Mouse (Mus musculus) liver, embryonic 13.5 days (tissue): ENCODE results near the gene Stox2. TPM values are rescaled to one million over a fixed set of nuclear protein-coding genes. Genes with fewer than 3 reads are reported as not detected.

ENCODE experiments used
- ATAC-seq: fragments of 200-750 bp; cut with Nextera tagmentation; 2 replicates; pipeline ENCODE4 v1.8.0; 2017; ENCODE audit warnings: low read depth, mild to moderate bottlenecking, moderate number of reproducible peaks, moderate library complexity
- DNase-seq: peaks from one replicate; pipeline ENCODE4 v3.0.0; 2022
- H3K27ac ChIP-seq: fragments of 300-500 bp; sonication (generic); 2 replicates; pipeline ENCODE4 v1.5.1; 2015; ENCODE audit warnings: moderate library complexity, mild to moderate bottlenecking, inconsistent platforms
- H3K27me3 ChIP-seq: fragments of 300-500 bp; sonication (generic); 2 replicates; pipeline ENCODE4 v1.6.1; 2015; ENCODE audit warnings: mild to moderate bottlenecking, inconsistent platforms
- H3K36me3 ChIP-seq: fragments of 300-500 bp; sonication (generic); 2 replicates; pipeline ENCODE4 v1.6.1; 2015; ENCODE audit warnings: mild to moderate bottlenecking, inconsistent platforms
- H3K4me1 ChIP-seq: fragments of 300-500 bp; sonication (generic); replicated peaks from 2 replicates; pipeline ENCODE4 v1.6.1; 2015; ENCODE audit warnings: inconsistent platforms
- H3K4me2 ChIP-seq: fragments of 300-500 bp; sonication (generic); 2 replicates; pipeline ENCODE4 v1.6.1; 2015; ENCODE audit warnings: inconsistent platforms, mild to moderate bottlenecking, moderate library complexity
- H3K4me3 ChIP-seq: fragments of 300-500 bp; sonication (generic); replicated peaks from 2 replicates; pipeline ENCODE4 v1.5.1; 2015; ENCODE audit warnings: mild to moderate bottlenecking, inconsistent platforms
- H3K9ac ChIP-seq: fragments of 300-500 bp; sonication (generic); 2 replicates; pipeline ENCODE4 v1.6.1; 2015; ENCODE audit warnings: mild to moderate bottlenecking, inconsistent platforms
- H3K9me3 ChIP-seq: fragments of 300-500 bp; sonication (generic); replicated peaks from 2 replicates; pipeline ENCODE4 v1.6.1; 2016; ENCODE audit warnings: inconsistent platforms
- WGBS: fragments of 180-500 bp; shearing (Covaris S2); methylation state at CpG from one replicate; pipeline ENCODE4 v1.1.7; 2015; ENCODE audit not compliant: insufficient replicate concordance; 5-methylcytosine and 5-hydroxymethylcytosine counted together
- polyA plus RNA-seq: library from polyadenylated mRNA; unstranded; fragments of >200 nt; fragmentation: Nextera tagmentation; extraction: Ambion mirVana; gene quantifications from 2 replicates; pipeline ENCODE4 v1.2.1, GENCODE M21; 2015

The Stox2 gene
- polyA plus RNA-seq, 1 experiment from 2014 or later: 0.46 TPM

DNA sequence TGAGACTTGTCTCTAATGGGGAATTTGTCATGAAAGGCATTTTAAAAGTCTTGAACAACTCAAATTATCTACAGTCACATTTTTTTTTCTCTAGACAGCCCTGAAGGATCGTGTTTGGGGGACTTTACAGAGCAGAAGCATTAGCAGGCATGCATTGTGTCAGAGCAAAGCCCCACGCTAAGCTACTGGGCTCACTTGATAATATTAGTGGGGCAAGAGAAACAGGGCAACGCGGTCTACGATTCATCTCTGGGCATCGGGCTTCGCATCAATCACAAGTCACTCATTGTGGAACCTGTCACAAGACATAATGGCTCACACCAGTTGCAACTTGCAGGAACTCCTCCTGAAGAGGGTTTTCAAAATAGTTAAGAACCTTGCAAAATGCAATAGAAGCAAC, 205.9 kb downstream of the Stox2 start:
- 68% methylated on average over 7 of the region's 7 CpGs for WGBS
- H3K9me3 ChIP-seq: no peaks in the 10 kb centered on the region
- H3K4me3 ChIP-seq: no peak overlapping the region
- ATAC-seq: no peak
- H3K4me1 ChIP-seq: no peaks in the 10 kb centered on the region
- no peak overlapping the region for H3K27ac ChIP-seq
- no peaks in the 10 kb centered on the region for H3K27me3 ChIP-seq
- no peak for DNase-seq
- no peak overlapping the region for H3K4me2 ChIP-seq
- no peak overlapping the region for H3K9ac ChIP-seq
- H3K36me3 ChIP-seq: no peaks in the 10 kb centered on the region

DNA sequence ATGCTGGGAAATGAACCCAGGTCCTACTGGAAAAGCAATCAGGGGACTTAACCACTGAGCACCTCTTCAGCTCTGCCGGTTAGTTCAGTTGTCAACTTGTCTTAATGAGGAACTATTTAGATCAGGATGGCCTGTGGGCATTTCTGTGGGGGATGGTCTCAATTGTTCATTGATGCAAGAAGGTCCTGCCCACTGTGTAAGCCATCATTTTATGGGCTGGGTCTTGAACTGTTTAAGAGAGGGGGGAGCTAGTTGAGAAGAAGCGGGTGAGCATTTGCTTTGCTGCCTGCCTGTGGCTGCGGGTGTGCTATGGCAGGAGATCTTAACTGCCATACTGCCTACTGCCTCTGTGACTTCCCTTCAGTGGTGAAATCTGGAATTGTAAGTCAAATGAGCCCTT, 214.1 kb downstream of the Stox2 start:
- DNase-seq (no peak), ATAC-seq (no peak)
- H3K27ac ChIP-seq: no peak overlapping the region
- 56% methylated on average over 3 of the region's 3 CpGs for WGBS
- no peaks in the 10 kb centered on the region for H3K36me3 ChIP-seq
- H3K27me3 ChIP-seq: no peaks in the 10 kb centered on the region
- no peak overlapping the region for H3K4me2 ChIP-seq
- no peaks in the 10 kb centered on the region for H3K4me1 ChIP-seq
- no peak overlapping the region for H3K9ac ChIP-seq
- H3K9me3 ChIP-seq: no peaks in the 10 kb centered on the region
- H3K4me3 ChIP-seq: no peak overlapping the region

DNA sequence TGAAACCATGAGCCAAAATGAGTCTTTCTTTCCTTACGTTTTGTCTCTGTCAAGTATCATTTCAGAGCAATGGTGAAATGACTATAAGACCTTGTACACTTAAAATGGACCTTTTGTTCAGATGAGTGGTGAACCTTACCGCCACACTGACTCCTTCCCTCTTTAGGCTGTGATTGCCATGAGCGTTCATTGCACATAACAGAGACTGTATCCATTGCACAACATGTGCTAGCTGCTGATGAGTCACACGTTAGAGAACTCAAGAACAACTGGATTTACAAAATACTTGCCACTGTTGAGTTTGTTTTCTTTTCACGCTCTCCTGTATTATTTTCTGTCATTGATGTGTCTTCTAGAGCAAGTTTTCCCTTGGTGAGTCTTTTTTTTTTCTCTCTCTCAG, 216.1 kb downstream of the Stox2 start:
- no peak for ATAC-seq

DNA sequence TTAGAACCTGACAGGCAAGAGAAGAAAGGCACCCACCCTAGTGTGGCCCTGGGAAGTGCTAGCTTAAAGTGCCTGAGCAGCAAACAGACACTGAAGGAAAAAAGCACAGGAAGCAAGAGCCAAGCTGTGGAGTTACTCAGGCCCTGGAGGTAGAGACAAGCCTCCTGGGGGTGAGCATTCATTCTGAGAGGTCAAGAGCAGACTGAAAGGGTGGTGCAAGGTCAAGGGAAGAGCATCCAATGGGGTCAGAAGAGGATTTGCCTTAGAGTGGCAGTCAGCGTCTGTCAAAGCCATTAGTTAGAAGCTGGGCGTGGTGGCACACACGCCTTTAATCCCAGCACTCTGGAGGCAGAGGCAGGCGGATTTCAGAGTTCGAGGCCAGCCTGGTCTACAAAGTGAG, 224.3 kb downstream of the Stox2 start:
- Histone ChIP-seq H3K9me3 (no peaks in the 10 kb centered on the region), H3K27me3 (no peaks in the 10 kb centered on the region), H3K4me2 (no peak overlapping the region), H3K4me3 (no peak overlapping the region), H3K36me3 (no peaks in the 10 kb centered on the region), H3K4me1 (no peaks in the 10 kb centered on the region), H3K9ac (no peak overlapping the region), H3K27ac (no peak overlapping the region)
- DNase-seq (no peak), ATAC-seq (no peak)
- WGBS: 64% methylated on average over 5 of the region's 5 CpGs

More for the DNA sequence above, 216.1 kb downstream of the Stox2 start:
- H3K36me3 ChIP-seq: no peaks in the 10 kb centered on the region
- WGBS: 67% methylated on average over 5 of the region's 5 CpGs
- no peaks in the 10 kb centered on the region for H3K27me3 ChIP-seq
- H3K27ac ChIP-seq: no peak overlapping the region
- H3K4me2 ChIP-seq: no peak overlapping the region
- H3K4me3 ChIP-seq: no peak overlapping the region
- DNase-seq: no peak
- no peak overlapping the region for H3K9ac ChIP-seq
- no peaks in the 10 kb centered on the region for H3K4me1 ChIP-seq
- no peaks in the 10 kb centered on the region for H3K9me3 ChIP-seq

DNA sequence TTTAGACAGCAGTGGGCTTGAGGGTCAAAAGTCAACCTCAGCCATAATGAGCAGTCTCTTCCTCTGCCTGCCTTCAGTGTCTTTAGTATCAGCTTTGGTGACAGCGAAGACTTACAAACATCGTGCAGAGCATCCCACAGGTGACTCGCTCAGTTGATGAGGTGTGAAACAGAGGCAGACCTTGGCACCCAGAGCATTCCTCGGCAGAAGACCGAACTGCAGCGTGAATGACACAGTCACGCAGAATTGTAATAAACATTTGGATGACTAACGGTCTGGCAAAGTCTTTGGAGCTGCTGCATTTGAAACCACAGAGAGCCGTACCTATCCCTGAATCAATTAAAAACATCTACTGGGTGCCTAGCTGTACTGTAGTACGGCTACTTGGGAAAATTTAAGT, 225.0 kb downstream of the Stox2 start:
- DNase-seq: no peak
- WGBS: 74% methylated on average over 10 of the region's 10 CpGs
- H3K36me3 ChIP-seq: no peaks in the 10 kb centered on the region
- no peak overlapping the region for H3K4me3 ChIP-seq
- H3K27ac ChIP-seq: no peak overlapping the region
- no peak overlapping the region for H3K4me2 ChIP-seq
- no peaks in the 10 kb centered on the region for H3K4me1 ChIP-seq
- H3K27me3 ChIP-seq: no peaks in the 10 kb centered on the region
- no peaks in the 10 kb centered on the region for H3K9me3 ChIP-seq
- ATAC-seq: no peak
- H3K9ac ChIP-seq: no peak overlapping the region

DNA sequence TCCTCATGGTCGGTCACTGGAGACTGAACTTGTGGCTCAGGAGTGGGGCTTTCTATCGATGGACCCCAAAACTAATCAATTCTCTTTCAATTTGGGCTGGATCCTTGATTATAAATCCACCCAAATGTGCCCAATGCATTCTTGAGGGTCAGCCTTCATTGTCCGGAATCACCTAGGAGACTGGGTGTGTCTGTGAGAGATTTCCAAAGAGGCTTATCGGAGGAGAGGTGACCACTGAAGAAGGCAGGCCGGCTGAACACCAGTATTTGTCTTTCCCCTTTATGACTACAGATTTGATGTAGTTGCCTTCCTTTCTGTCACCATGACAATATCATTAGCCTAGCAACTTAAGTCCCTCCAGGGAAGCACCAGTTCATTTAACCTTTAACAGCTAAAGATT, 225.8 kb downstream of the Stox2 start:
- H3K27me3 ChIP-seq: no peaks in the 10 kb centered on the region
- no peak overlapping the region for H3K9ac ChIP-seq
- H3K9me3 ChIP-seq: no peaks in the 10 kb centered on the region
- no peak overlapping the region for H3K27ac ChIP-seq
- H3K36me3 ChIP-seq: no peaks in the 10 kb centered on the region
- no peak overlapping the region for H3K4me2 ChIP-seq
- H3K4me1 ChIP-seq: no peaks in the 10 kb centered on the region
- 78% methylated on average over 5 of the region's 5 CpGs for WGBS
- DNase-seq: no peak
- no peak overlapping the region for H3K4me3 ChIP-seq
- no peak for ATAC-seq

DNA sequence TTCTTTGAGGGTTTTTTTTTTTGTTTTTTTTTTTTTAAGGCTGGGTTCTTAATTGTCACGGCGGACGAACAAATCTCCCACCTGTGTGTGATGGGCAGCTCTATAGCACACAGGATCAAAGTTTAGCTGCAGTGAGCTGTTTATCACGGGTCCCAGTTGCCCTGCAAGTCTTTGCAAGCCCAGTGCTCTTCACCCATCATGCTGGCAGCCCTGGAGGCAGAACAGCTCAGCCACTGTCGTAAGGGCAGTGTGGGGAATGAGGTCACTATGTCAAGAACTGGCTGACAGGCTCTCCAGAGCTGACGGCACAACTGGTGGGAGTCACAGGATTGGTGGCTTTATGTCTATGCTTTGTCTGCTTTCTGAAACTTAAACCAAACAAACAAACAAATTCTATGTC, 227.6 kb downstream of the Stox2 start:
- H3K27me3 ChIP-seq: no peaks in the 10 kb centered on the region
- DNase-seq: no peak
- no peak overlapping the region for H3K9ac ChIP-seq
- 45% methylated on average over 6 of the region's 6 CpGs for WGBS
- no peaks in the 10 kb centered on the region for H3K4me1 ChIP-seq
- no peaks in the 10 kb centered on the region for H3K36me3 ChIP-seq
- no peaks in the 10 kb centered on the region for H3K9me3 ChIP-seq
- H3K4me3 ChIP-seq: no peak overlapping the region
- no peak overlapping the region for H3K27ac ChIP-seq
- ATAC-seq: no peak
- H3K4me2 ChIP-seq: no peak overlapping the region

DNA sequence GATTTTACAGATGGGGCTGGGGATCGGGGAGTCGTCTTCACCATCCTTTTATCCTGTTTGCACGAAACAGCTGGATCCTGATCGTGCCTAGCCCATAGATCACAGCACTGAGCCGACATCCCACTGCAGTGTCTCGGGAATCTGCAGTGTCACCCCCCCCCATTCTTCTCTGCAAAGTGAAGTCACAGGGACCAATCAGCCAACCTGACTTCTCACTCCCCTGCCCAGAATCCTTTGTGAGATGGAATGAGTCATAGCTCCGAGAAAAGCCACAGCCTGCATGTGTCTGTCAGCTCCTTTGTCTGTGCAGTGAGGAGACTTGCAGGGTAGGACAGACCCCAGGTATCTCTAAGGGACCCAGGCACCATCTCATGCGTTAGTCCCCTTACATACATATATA, 228.1 kb downstream of the Stox2 start:
- 39% methylated on average over 8 of the region's 8 CpGs for WGBS
- Histone ChIP-seq H3K27ac (no peak overlapping the region), H3K9me3 (no peaks in the 10 kb centered on the region), H3K4me3 (no peak overlapping the region), H3K36me3 (no peaks in the 10 kb centered on the region), H3K4me1 (no peaks in the 10 kb centered on the region), H3K4me2 (no peak overlapping the region), H3K9ac (no peak overlapping the region), H3K27me3 (no peaks in the 10 kb centered on the region)
- ATAC-seq (no peak), DNase-seq (no peak)

DNA sequence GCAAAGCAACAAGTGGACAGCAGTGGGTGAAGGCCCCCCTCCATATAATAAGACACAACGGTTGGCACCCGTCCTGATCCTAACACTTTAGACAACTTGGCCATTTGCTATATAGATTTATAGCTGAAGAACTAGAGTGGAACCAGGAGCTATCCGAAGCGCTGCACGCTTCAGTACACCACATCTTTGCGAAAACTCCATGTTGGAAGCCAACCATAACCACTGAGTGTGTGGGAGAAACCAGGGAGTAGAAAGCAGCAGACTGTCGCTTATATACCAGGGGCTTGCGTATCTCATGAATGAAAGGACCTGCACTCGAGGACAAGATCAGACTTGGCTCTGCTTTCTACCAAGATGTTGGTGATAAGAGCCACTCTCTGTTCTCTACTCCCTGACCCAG, 234.0 kb downstream of the Stox2 start:
- Histone ChIP-seq H3K27ac (no peak overlapping the region), H3K27me3 (no peaks in the 10 kb centered on the region), H3K4me1 (no peaks in the 10 kb centered on the region), H3K4me3 (no peak overlapping the region), H3K9me3 (no peaks in the 10 kb centered on the region), H3K9ac (no peak overlapping the region), H3K4me2 (no peak overlapping the region), H3K36me3 (no peaks in the 10 kb centered on the region)
- no peak for ATAC-seq
- WGBS: 73% methylated on average over 9 of the region's 9 CpGs
- DNase-seq: no peak

DNA sequence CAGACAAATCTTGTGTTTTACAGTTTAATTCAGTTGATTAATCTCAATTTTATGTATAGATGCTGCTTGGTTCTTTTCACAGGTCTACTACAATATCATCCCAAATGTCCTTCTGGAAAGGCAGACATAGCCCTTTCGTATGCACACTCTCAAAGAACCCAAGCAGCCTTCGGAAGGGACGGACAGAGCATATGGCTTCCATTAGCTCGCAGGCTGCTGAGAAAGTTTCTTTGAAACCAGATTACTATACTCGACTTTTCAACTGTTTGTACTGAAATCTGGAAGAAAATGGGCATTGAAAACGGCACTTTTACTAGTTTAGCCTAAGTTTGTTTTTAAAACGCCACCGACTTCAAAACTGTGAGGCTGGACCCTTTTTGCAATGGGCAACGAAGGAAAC, 234.9 kb downstream of the Stox2 start:
- Histone ChIP-seq H3K9me3 (no peaks in the 10 kb centered on the region), H3K36me3 (no peaks in the 10 kb centered on the region), H3K9ac (no peak overlapping the region), H3K27ac (no peak overlapping the region), H3K4me3 (no peak overlapping the region), H3K27me3 (no peaks in the 10 kb centered on the region), H3K4me1 (no peaks in the 10 kb centered on the region), H3K4me2 (no peak overlapping the region)
- DNase-seq (no peak), ATAC-seq (no peak)
- 67% methylated on average over 9 of the region's 9 CpGs for WGBS

DNA sequence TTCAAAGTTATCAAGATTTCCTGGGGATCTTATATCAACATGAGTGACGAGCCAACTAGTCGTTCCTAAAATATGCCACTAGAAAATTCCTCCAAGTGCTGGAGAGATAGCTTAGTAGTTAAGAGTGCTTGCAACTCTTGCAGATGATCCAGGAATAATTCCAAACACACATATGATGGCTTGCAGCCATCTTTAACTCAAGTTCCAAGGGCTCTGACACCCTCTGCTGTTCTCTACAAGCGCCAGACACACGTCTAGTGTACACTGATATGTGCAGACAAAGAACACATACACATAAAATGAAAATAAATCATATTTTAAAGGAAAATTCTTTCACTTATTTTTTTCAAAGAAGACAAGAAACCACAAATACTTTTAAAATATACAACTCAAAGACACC, 237.9 kb downstream of the Stox2 start:
- ATAC-seq (no peak), DNase-seq (no peak)
- Histone ChIP-seq H3K9ac (no peak overlapping the region), H3K4me1 (no peaks in the 10 kb centered on the region), H3K9me3 (no peaks in the 10 kb centered on the region), H3K4me3 (no peak overlapping the region), H3K36me3 (no peaks in the 10 kb centered on the region), H3K27me3 (no peaks in the 10 kb centered on the region), H3K4me2 (no peak overlapping the region), H3K27ac (no peak overlapping the region)
- 67% methylated on average over 4 of the region's 4 CpGs for WGBS

DNA sequence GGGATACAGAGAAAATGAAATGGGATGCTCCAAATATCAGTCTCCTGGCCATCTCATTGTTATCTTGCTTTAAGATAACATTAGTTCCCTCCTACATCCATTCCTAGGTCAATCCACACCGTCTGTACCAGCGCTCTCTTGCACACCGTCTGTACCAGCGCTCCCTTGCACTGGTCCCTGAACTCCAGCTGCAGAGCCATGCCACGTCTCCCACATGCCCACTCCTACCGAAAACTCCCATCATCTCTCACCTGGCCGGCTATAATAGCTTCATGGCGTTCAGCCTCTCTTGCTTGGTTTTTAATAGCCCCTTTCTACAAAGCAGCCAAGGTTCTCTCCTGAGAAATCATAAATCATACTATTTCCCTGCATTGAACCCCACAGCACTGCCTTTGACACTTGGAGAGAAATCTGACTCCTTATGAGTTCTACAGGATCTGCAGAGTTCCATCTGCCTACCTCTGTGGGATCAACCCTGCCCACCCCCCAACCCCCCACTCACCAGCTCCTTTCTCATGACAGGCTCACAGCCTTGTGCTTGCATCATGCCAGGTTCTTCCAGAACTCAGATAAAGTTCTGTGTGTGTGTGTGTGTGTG, 239.4 kb downstream of the Stox2 start:
- Histone ChIP-seq H3K27me3 (no peaks in the 10 kb centered on the region), H3K27ac (no peak overlapping the region), H3K9me3 (no peaks in the 10 kb centered on the region), H3K9ac (no peak overlapping the region), H3K4me3 (no peak overlapping the region), H3K36me3 (no peaks in the 10 kb centered on the region), H3K4me1 (no peaks in the 10 kb centered on the region), H3K4me2 (no peak overlapping the region)
- WGBS: 69% methylated on average over 8 of the region's 8 CpGs
- ATAC-seq (no peak), DNase-seq (no peak)
